Mouse (Mus musculus) C2C12 (cell line): ENCODE measurements at regions not wholly inside any gene's neighbourhood (a gene's known extent, or its start where the extent isn't known, plus 50 kb on each side); places are given as distances from the start of the nearest gene placed in this dataset.

Source experiments
- H3K27me3 ChIP-seq: one replicate; pipeline ENCODE4 v1.6.1; 2011; ENCODE audit not compliant: control insufficient read depth, insufficient read depth, insufficient read length
- H3K36me3 ChIP-seq: one replicate; pipeline ENCODE4 v1.6.1; 2011; ENCODE audit not compliant: control insufficient read depth, insufficient read depth
- H3K4me3 ChIP-seq: one replicate; pipeline ENCODE4 v1.5.1; 2011; ENCODE audit warnings: mild to moderate bottlenecking, control low read depth; ENCODE audit not compliant: poor library complexity, insufficient read depth, severe bottlenecking
- H3K79me2 ChIP-seq: one replicate; pipeline ENCODE4 v1.6.1; 2011; ENCODE audit not compliant: control insufficient read depth, insufficient read depth
- H3K79me3 ChIP-seq: one replicate; pipeline ENCODE4 v1.6.1; 2011; ENCODE audit warnings: low read depth, control low read depth
- H3ac ChIP-seq: one replicate; pipeline ENCODE3; 2011; ENCODE audit warnings: low read depth; ENCODE audit not compliant: control insufficient read depth, insufficient read length
- CEBPB ChIP-seq: IDR thresholded peaks from one replicate; pipeline ENCODE4 v1.6.1; 2011; ENCODE audit warnings: low read depth, mild to moderate bottlenecking, control low read depth, moderate library complexity
- CTCF ChIP-seq: IDR thresholded peaks from one replicate; pipeline ENCODE4 v1.5.1; 2011; ENCODE audit not compliant: control insufficient read depth, insufficient read depth, insufficient read length
- FOSL1 ChIP-seq: IDR thresholded peaks from one replicate; pipeline ENCODE4 v1.8.0; 2011; ENCODE audit warnings: mild to moderate bottlenecking, low read length; ENCODE audit not compliant: poor library complexity, insufficient read depth, severe bottlenecking
- MAX ChIP-seq: IDR thresholded peaks from one replicate; pipeline ENCODE4 v1.6.1; 2011; ENCODE audit warnings: mild to moderate bottlenecking, control low read depth
- MYOD1 ChIP-seq: IDR thresholded peaks from one replicate; pipeline ENCODE4 v1.6.1; 2011; ENCODE audit warnings: low read depth; ENCODE audit not compliant: control insufficient read depth, insufficient read length
- MYOG ChIP-seq: IDR thresholded peaks from one replicate; pipeline ENCODE4 v1.6.1; 2011; ENCODE audit not compliant: control insufficient read depth, insufficient read length; ENCODE audit errors: extremely low read depth
- USF1 ChIP-seq: IDR thresholded peaks from one replicate; pipeline ENCODE4 v1.6.1; 2011; ENCODE audit warnings: low read depth, mild to moderate bottlenecking, control low read depth, moderate library complexity

DNA sequence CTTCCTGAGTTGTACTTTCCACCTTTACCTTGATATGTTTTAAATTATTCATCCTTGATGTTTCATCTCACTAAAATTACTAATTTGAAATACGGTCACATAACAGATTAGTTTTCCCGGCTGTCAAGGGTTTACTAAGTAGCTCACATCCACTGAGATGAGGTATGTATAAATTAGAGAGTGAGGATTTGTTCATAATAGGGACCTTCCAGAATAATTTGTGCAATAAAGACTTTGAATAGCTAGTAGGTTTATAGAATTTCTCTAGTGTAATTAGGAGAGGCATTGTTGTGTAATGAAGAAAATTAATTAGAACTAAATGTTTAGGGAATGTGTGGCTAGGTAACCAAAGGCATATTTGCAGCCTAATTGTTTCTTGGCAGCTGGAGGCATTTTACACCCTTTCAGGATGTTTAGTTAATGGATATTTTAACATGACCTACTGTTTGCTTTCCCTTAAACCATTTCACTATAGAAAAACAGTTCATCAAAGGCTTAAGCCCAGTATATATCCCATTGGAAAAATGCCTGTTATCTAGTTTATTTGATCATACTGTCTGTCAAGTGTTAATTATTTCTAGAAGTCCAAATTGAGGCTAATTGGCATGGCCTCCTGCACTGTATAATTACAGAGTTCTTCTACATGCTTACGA lies 70.8 kb downstream of the Mat2b start:
- no peaks in the 10 kb centered on the region for H3K79me2 ChIP-seq
- H3K27me3 ChIP-seq = no peaks in the 10 kb centered on the region
- no peak overlapping the region for H3ac ChIP-seq
- no peaks in the 10 kb centered on the region for H3K79me3 ChIP-seq
- TF ChIP-seq FOSL1 = no peak
- TF ChIP-seq MYOG = no peak
- TF ChIP-seq MAX = no peak
- no peak for TF ChIP-seq USF1
- TF ChIP-seq CTCF = no peak
- no peak for TF ChIP-seq CEBPB
- TF ChIP-seq MYOD1 = no peak
- H3K4me3 ChIP-seq = no peak overlapping the region
- H3K36me3 ChIP-seq = no peaks in the 10 kb centered on the region

- no peaks in the 10 kb centered on the region for H3K79me3 ChIP-seq
- H3K4me3 ChIP-seq = no peak overlapping the region
- no peaks in the 10 kb centered on the region for H3K36me3 ChIP-seq
- TF ChIP-seq CEBPB = no peak
- TF ChIP-seq MAX = no peak
- TF ChIP-seq FOSL1 = no peak
- TF ChIP-seq MYOG = no peak
- no peak for TF ChIP-seq CTCF
- TF ChIP-seq MYOD1 = no peak
- no peak for TF ChIP-seq USF1
- H3K27me3 ChIP-seq = no peaks in the 10 kb centered on the region
- H3ac ChIP-seq = no peak overlapping the region
- H3K79me2 ChIP-seq = no peaks in the 10 kb centered on the region
Observed at GRCm38 (mm10) chr11:40620036-40620435, 75.0 kb downstream of the Mat2b start.

- Histone ChIP-seq H3K36me3 (no peaks in the 10 kb centered on the region), H3K4me3 (no peak overlapping the region), H3ac (no peak overlapping the region), H3K27me3 (no peaks in the 10 kb centered on the region), H3K79me2 (no peaks in the 10 kb centered on the region), H3K79me3 (no peaks in the 10 kb centered on the region)
- no peak for TF ChIP-seq CEBPB
- TF ChIP-seq USF1 = no peak
- TF ChIP-seq MAX = no peak
- no peak for TF ChIP-seq FOSL1
- TF ChIP-seq CTCF = no peak
- TF ChIP-seq MYOG = no peak
- TF ChIP-seq MYOD1 = no peak
Observed at GRCm38 (mm10) chr11:40603008-40603407, 92.0 kb downstream of the Mat2b start.

- no peaks in the 10 kb centered on the region for H3K27me3 ChIP-seq
- H3K79me3 ChIP-seq = no peaks in the 10 kb centered on the region
- H3K4me3 ChIP-seq = no peak overlapping the region
- TF ChIP-seq MAX = peak; percentile 23
- TF ChIP-seq MYOD1 = no peak
- no peaks in the 10 kb centered on the region for H3K79me2 ChIP-seq
- H3K36me3 ChIP-seq = no peaks in the 10 kb centered on the region
- no peak overlapping the region for H3ac ChIP-seq
Observed at GRCm38 (mm10) chr11:40601572-40601909, 93.5 kb downstream of the Mat2b start.

DNA sequence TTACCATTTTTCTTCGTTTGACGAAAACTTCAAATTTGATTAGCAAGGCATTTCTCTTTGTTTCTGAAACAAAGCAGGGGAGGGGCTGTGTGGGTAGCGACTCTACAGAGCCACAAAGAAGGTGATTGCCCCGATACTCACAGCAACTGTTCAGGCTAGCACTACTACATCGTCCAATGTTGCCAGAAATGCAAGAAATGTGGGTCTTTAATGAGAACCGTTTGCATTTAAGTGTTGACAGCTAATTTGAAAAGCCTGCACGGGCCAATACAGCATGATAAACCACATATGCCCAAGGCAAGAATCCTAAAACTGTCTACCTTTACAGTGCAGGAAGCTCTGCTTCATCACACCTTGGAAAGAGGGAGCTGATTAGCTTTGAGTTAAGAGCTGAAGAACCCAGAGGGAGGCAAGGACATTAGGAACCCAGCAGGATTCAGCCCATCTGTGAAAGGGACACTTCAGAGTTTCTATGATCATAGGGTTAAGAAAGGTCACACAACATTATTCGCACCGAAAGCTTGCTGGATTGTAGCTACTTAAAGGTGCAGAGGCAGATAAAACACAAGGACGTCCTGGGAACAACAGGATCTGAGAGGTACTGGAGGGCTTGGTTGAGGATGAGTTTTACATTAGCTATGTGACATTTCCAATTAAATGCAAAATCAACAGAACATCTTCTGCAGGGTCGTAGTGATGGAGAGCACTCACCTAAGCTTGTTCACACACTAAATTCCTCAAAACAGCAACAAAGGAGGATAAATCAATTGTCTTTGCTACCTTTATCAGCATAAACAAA lies 94.0 kb downstream of the Mat2b start:
- Histone ChIP-seq H3K79me2 (no peaks in the 10 kb centered on the region), H3K27me3 (no peaks in the 10 kb centered on the region), H3K4me3 (no peak overlapping the region), H3K36me3 (no peaks in the 10 kb centered on the region), H3K79me3 (no peaks in the 10 kb centered on the region), H3ac (no peak overlapping the region)
- no peak for TF ChIP-seq FOSL1
- TF ChIP-seq CEBPB = no peak
- TF ChIP-seq MYOD1 = no peak
- TF ChIP-seq USF1 = no peak
- TF ChIP-seq MAX = no peak
- no peak for TF ChIP-seq CTCF
- TF ChIP-seq MYOG = no peak
